Mouse (Mus musculus): ENCODE data around the gene Pqbp1. TPM values are rescaled to one million over a fixed set of nuclear protein-coding genes. Genes with fewer than 3 reads are reported as not detected.
A peak's percentile ranks its signal among the peaks of the same experiment; 100 is the strongest.

Gene Pqbp1
- polyA plus RNA-seq, 1 experiment = 58.0 TPM

DNA sequence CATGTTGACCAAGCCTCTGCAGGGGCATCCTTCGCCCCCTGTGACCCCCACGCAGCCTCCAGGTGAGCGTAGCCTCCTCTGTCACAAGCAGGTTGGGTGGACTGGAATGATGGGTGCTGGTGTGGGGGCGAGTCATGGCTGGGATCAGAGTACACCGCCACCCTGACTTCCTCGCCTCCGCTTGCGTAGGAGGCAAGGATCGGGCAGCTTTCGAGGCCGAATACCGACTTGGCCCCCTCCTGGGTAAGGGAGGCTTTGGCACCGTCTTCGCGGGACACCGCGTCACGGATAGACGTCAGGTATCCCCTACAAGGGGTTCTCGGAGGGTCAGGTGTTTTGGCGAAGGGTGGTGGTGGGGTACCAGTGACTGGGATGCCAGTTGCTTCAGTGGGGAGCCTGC is 20.6 kb downstream of the Pqbp1 start:
- no peak for TF ChIP-seq CTCF (conservative IDR thresholded peaks at IDR 0.05; ENCODE audit: insufficient read depth, insufficient read length, low read depth, low read length)
- TF ChIP-seq POLR2A (IDR thresholded peaks at IDR 0.05; ENCODE audit: low read depth, low read length) = no peak
- WGBS = under 1% methylated on average over 21 of the region's 21 CpGs
- no peaks in the 10 kb centered on the region for H3K27me3 ChIP-seq (replicated peaks; ENCODE audit: control insufficient read depth, insufficient read depth, low read length)
- no peaks in the 10 kb centered on the region for H3K36me3 ChIP-seq (ENCODE audit: control insufficient read depth, insufficient read depth, low read length)
- no peak for DNase-seq
- peak overlapping the region; percentile 73 for H3K4me3 ChIP-seq (ENCODE audit: insufficient read depth, low read depth, low read length)
- H3K4me1 ChIP-seq (ENCODE audit: control insufficient read depth, insufficient read depth, low read length) = no peaks in the 10 kb centered on the region
- H3K27ac ChIP-seq (ENCODE audit: insufficient read depth, low read depth, low read length) = no peak overlapping the region

DNA sequence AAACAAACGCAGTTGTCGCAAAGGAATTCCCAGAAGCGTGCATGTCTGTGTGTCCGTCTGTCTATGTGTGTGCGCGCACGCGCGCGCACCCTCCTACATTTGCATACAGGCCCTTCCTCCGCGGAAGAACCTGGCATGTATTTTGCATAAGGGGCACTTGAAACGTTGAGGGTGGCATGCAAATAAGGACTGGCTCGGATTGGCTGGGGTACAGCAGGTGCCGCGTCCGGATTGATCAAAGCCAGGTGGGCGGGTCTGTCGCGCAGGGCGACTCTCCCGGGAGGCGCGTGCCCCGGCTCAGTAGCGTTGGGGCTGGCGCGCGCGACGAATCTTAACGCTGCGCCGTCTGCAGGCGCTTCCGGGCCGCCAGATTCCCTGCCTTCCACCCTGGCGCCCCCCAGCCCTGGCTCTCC is 21.1 kb downstream of the Pqbp1 start, which contains the start of gene Pim2:
Gene Pim2, plus strand, starts transcription at position 256 of the 413 bp plus-strand sequence.
- H3K4me3 ChIP-seq (ENCODE audit: insufficient read depth, low read depth, low read length) = peak within 1 kb of the TSS; percentile 73
- peak; percentile 93 for DNase-seq
- no peaks in the 10 kb centered on the region for H3K4me1 ChIP-seq (ENCODE audit: control insufficient read depth, insufficient read depth, low read length)
- TF ChIP-seq POLR2A (IDR thresholded peaks at IDR 0.05; ENCODE audit: low read depth, low read length) = no peak
- TF ChIP-seq CTCF (conservative IDR thresholded peaks at IDR 0.05; ENCODE audit: insufficient read depth, insufficient read length, low read depth, low read length) = no peak
- WGBS = 4% methylated on average over 28 of the region's 38 CpGs
- H3K36me3 ChIP-seq (ENCODE audit: control insufficient read depth, insufficient read depth, low read length) = no peaks in the 10 kb centered on the region
- no peaks in the 10 kb centered on the region for H3K27me3 ChIP-seq (replicated peaks; ENCODE audit: control insufficient read depth, insufficient read depth, low read length)
- peak within 1 kb of the TSS; percentile 16; the same call in 1 of the 2 replicates for H3K27ac ChIP-seq (ENCODE audit: insufficient read depth, low read depth, low read length)

DNA sequence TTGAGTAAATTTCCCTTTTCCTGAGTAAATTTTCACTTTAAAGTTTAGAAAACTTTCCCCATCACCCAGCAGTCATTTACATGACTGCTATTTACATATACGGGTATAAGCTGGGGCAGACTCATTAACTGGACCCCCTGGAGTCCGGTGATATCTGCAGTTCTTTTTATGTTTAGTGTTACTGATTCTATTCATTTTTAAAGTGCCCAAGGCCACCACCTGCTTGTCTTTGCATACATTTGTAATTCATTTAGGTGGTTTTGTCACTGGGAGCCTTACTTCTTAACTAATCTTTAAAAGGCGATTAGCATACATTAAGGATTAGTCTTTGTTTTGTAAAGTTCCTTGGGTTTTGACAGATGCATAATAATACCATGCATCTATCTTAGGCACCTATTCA is 29.2 kb downstream of the Pqbp1 start:
- Histone ChIP-seq H3K27ac (ENCODE audit: insufficient read depth, low read depth, low read length) (no peak overlapping the region), H3K4me3 (ENCODE audit: insufficient read depth, low read depth, low read length) (no peak overlapping the region), H3K36me3 (ENCODE audit: control insufficient read depth, insufficient read depth, low read length) (no peaks in the 10 kb centered on the region; the same call in 1 of the 2 replicates), H3K27me3 (replicated peaks; ENCODE audit: control insufficient read depth, insufficient read depth, low read length) (no peaks in the 10 kb centered on the region), H3K4me1 (ENCODE audit: control insufficient read depth, insufficient read depth, low read length) (no peaks in the 10 kb centered on the region)
- TF ChIP-seq CTCF (conservative IDR thresholded peaks at IDR 0.05; ENCODE audit: insufficient read depth, insufficient read length, low read depth, low read length) = no peak
- no peak for TF ChIP-seq POLR2A (IDR thresholded peaks at IDR 0.05; ENCODE audit: low read depth, low read length)
- DNase-seq = no peak
- WGBS = 56% methylated on average over 3 of the region's 3 CpGs

DNA sequence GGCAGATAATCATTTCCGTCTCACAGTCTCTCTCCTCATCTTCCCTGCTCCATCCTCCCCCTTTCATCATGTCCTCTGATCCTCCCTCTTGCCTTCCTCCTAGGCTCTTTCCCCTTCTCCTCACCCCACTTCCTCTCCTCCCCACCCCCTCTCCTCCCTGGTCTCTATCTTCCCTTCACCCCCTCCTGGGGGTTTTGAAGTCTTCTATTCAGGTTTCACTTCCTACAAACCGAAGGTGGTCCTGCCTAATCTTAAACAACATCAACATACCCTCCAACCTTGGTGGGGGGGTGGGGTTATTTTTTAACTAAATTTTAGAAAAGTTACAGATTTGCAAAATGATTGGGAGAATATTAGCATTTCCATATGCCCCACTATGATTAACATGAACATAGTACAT is 30.6 kb downstream of the Pqbp1 start:
- H3K27me3 ChIP-seq (replicated peaks; ENCODE audit: control insufficient read depth, insufficient read depth, low read length) = no peaks in the 10 kb centered on the region
- no peak overlapping the region for H3K27ac ChIP-seq (ENCODE audit: insufficient read depth, low read depth, low read length)
- no peak for DNase-seq
- H3K4me3 ChIP-seq (ENCODE audit: insufficient read depth, low read depth, low read length) = no peak overlapping the region
- no peaks in the 10 kb centered on the region for H3K4me1 ChIP-seq (ENCODE audit: control insufficient read depth, insufficient read depth, low read length)
- no peak for TF ChIP-seq CTCF (conservative IDR thresholded peaks at IDR 0.05; ENCODE audit: insufficient read depth, insufficient read length, low read depth, low read length)
- no peak for TF ChIP-seq POLR2A (IDR thresholded peaks at IDR 0.05; ENCODE audit: low read depth, low read length)
- 57% methylated on average over 2 of the region's 2 CpGs for WGBS
- no peaks in the 10 kb centered on the region; the same call in 1 of the 2 replicates for H3K36me3 ChIP-seq (ENCODE audit: control insufficient read depth, insufficient read depth, low read length)

DNA sequence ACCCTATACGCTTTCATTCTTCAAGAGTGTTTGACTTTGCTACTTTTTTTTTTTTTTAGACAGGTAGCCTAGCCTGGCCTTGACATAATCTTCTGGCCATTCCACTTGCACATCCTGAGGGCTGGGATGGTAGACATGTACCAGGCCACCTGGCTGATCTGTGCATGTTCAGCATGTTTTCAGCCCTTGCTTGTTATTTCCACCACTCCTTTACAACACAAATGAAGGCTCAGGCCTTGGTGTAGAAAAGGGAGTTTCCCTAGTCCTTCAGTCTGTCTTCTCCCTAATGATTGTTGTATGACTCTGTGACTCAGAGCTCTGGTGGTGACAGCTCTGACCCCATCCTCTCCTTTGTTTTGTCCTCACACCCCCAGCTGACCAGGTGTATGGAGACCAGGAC is 31.9 kb downstream of the Pqbp1 start:
- no peaks in the 10 kb centered on the region for H3K4me1 ChIP-seq (ENCODE audit: control insufficient read depth, insufficient read depth, low read length)
- 89% methylated on average over 1 of the region's 1 CpGs for WGBS
- TF ChIP-seq CTCF (conservative IDR thresholded peaks at IDR 0.05; ENCODE audit: insufficient read depth, insufficient read length, low read depth, low read length) (no peak), POLR2A (IDR thresholded peaks at IDR 0.05; ENCODE audit: low read depth, low read length) (no peak)

DNA sequence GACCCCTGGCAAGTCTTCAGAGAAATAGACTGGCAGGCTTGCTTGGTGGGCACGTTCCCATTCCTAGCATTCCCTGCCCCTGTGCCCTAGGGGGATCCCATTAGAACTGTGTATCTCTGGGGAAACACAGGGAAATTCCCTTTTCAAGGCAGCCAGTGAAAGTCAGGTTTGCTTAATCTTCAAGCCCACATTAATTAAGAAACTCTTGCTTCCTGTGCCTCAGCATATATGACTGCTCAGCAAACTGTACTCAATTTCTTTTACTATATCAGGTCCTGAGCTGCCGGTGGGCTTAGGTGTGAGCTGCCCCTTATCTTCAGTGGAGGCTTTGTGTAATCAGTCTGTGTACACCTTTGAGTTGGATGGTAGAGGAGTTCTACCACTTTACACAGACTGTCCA is 33.3 kb downstream of the Pqbp1 start:
- 68% methylated on average over 2 of the region's 2 CpGs for WGBS
- H3K27ac ChIP-seq (ENCODE audit: insufficient read depth, low read depth, low read length) = no peak overlapping the region
- no peaks in the 10 kb centered on the region for H3K36me3 ChIP-seq (ENCODE audit: control insufficient read depth, insufficient read depth, low read length)
- no peak for DNase-seq
- H3K4me1 ChIP-seq (ENCODE audit: control insufficient read depth, insufficient read depth, low read length) = no peaks in the 10 kb centered on the region
- TF ChIP-seq CTCF (conservative IDR thresholded peaks at IDR 0.05; ENCODE audit: insufficient read depth, insufficient read length, low read depth, low read length) (no peak), POLR2A (IDR thresholded peaks at IDR 0.05; ENCODE audit: low read depth, low read length) (no peak)
- no peaks in the 10 kb centered on the region for H3K27me3 ChIP-seq (replicated peaks; ENCODE audit: control insufficient read depth, insufficient read depth, low read length)
- no peak overlapping the region for H3K4me3 ChIP-seq (ENCODE audit: insufficient read depth, low read depth, low read length)

More for the DNA sequence above, 31.9 kb downstream of the Pqbp1 start:
- H3K4me3 ChIP-seq (ENCODE audit: insufficient read depth, low read depth, low read length) = no peak overlapping the region
- H3K27ac ChIP-seq (ENCODE audit: insufficient read depth, low read depth, low read length) = no peak overlapping the region
- H3K36me3 ChIP-seq (ENCODE audit: control insufficient read depth, insufficient read depth, low read length) = no peaks in the 10 kb centered on the region; the same call in 1 of the 2 replicates
- no peak for DNase-seq
- H3K27me3 ChIP-seq (replicated peaks; ENCODE audit: control insufficient read depth, insufficient read depth, low read length) = no peaks in the 10 kb centered on the region

DNA sequence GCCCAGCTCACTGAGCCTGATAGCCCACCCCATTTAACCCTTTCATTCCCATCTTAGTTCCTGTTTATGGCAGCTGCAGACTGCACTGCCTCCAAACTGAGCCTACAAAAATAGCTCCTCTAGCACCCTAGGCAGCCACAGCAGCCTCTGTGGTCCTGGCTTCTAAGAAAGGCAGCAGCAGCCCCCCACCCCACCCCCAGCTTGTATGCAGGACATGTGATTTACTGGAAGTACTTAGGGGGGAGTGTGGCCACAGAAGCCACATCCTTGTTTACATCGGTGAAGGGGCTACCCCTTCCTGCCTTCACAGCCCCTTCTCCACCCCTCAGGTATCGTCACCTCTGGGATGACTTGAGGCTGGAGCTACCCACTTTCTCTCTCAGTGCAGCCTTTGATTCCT is 33.7 kb downstream of the Pqbp1 start:
- 70% methylated on average over 2 of the region's 2 CpGs for WGBS
- H3K36me3 ChIP-seq (ENCODE audit: control insufficient read depth, insufficient read depth, low read length) = no peaks in the 10 kb centered on the region
- DNase-seq = no peak
- no peak overlapping the region for H3K27ac ChIP-seq (ENCODE audit: insufficient read depth, low read depth, low read length)
- no peak overlapping the region for H3K4me3 ChIP-seq (ENCODE audit: insufficient read depth, low read depth, low read length)
- H3K4me1 ChIP-seq (ENCODE audit: control insufficient read depth, insufficient read depth, low read length) = no peaks in the 10 kb centered on the region
- H3K27me3 ChIP-seq (replicated peaks; ENCODE audit: control insufficient read depth, insufficient read depth, low read length) = no peaks in the 10 kb centered on the region
- no peak for TF ChIP-seq POLR2A (IDR thresholded peaks at IDR 0.05; ENCODE audit: low read depth, low read length)
